Mouse (Mus musculus): ENCODE data around the gene Ankrd12. TPM values are rescaled to one million over a fixed set of nuclear protein-coding genes. Genes with fewer than 3 reads are reported as not detected.

Ankrd12 gene
- total RNA-seq (2021) = 10 to 100 TPM; 15.8 to 22.5 TPM

- intact Hi-C loops (cut with DNase I) = loop anchor here (2.0 kb wide), 1 partner anchor 24 kb away; the partner anchor contains the start of gene Ndufv2
- peak; percentile 96 for DNase-seq (ENCODE audit: low spot score)
Observed at GRCm38 (mm10) chr17:66076934-66077333, at the start of gene Ankrd12. Gene Ankrd12, minus strand, starts transcription at chr17:66077089.

- intact Hi-C loops (cut with DNase I) = no loop called here
- no peak for DNase-seq (ENCODE audit: low spot score)
Observed at GRCm38 (mm10) chr17:66125211-66125610, 48.3 kb upstream of the Ankrd12 start.

- intact Hi-C loops (cut with DNase I) = no loop called here
- DNase-seq (ENCODE audit: low spot score) = no peak
Observed at GRCm38 (mm10) chr17:66123816-66124610, 47.1 kb upstream of the Ankrd12 start.

- intact Hi-C loops (cut with DNase I) = no loop called here
- DNase-seq (ENCODE audit: low spot score) = peak; percentile 78
Observed at GRCm38 (mm10) chr17:66123066-66123815, 46.4 kb upstream of the Ankrd12 start, which contains the start of gene Ddx11. Gene Ddx11, plus strand, starts transcription at chr17:66123520.

- no peak for DNase-seq (ENCODE audit: low spot score)
- intact Hi-C loops (cut with DNase I) = no loop called here
Observed at GRCm38 (mm10) chr17:66120701-66121100, 43.8 kb upstream of the Ankrd12 start.

GRCm38 (mm10) chr17:66118991-66119390, 42.1 kb upstream of the Ankrd12 start:
- no peak for DNase-seq (ENCODE audit: low spot score)
- intact Hi-C loops (cut with DNase I) = no loop called here

- DNase-seq (ENCODE audit: low spot score) = no peak
- intact Hi-C loops (cut with DNase I) = no loop called here
Observed at GRCm38 (mm10) chr17:66112166-66112565, 35.3 kb upstream of the Ankrd12 start.

- intact Hi-C loops (cut with DNase I) = no loop called here
- peak; percentile 80 for DNase-seq (ENCODE audit: low spot score)
Observed at GRCm38 (mm10) chr17:66111402-66111959, 34.6 kb upstream of the Ankrd12 start, which contains the start of gene Washc1. Gene Washc1, plus strand, starts transcription at chr17:66111545.

GRCm38 (mm10) chr17:66110746-66111145, 33.9 kb upstream of the Ankrd12 start:
- DNase-seq (ENCODE audit: low spot score) = no peak
- intact Hi-C loops (cut with DNase I) = no loop called here

- no peak for DNase-seq (ENCODE audit: low spot score)
- intact Hi-C loops (cut with DNase I) = loop anchor here (2.0 kb wide), 1 partner anchor 243 kb away; no protein-coding TSS in a partner anchor
Observed at GRCm38 (mm10) chr17:66108198-66108597, 31.3 kb upstream of the Ankrd12 start.

DNA sequence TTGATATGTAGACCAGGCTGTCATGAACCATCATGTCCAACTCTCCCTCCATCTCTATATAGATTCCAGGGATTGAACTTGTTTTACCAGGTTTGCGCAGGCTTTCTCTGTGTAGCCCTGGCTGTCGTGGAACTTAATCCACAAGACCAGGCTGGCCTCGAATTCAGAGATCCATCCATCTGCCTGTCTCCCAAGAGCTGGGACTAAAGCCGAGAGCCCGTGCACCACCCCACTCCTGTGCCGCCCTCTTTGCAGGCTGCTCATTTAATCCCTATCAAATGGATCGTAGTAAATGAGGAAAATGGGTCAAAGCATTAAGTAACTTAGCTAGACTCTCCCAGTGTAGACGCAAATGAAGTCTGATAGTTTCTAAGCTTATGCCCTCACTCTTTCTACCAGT, 30.6 kb upstream of the Ankrd12 start:
- intact Hi-C loops (cut with DNase I) = no loop called here
- DNase-seq (ENCODE audit: low spot score) = no peak

DNA sequence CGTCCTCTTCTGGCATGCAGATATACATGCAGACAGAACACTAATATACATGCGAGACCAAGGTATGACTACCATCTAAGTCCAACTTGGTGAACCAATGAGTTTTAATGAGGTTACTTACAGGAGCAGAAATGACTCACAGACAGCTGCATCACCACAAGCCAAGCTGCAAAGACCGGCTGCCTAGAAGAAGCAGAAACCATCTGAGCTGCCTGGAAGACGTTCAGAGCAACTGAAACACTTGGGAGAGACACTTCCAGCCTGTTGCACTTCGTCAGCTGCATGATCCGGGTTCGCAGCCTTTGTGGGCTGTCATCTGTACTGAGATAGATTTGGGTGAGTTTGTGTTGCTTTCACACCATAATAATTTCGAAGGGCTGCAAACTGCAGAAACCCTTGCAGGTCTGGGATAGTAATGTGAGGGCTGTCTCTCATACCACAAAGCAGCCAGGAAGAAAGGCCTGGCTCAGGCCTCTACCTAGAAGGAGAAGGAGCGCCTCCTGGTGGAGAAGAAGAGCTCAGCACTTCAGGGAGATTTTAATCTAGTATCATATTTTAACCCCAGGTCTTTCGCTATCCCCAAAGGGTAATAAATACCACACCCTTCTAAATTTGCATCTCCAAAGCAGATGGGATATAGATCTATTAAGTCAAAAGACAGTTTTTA, 29.8 kb upstream of the Ankrd12 start:
- peak; percentile 17 for DNase-seq (ENCODE audit: low spot score)
- intact Hi-C loops (cut with DNase I) = no loop called here

GRCm38 (mm10) chr17:66104076-66104475, 27.2 kb upstream of the Ankrd12 start:
- intact Hi-C loops (cut with DNase I) = loop anchor here (5.0 kb wide), 2 partner anchors 42 to 152 kb away; partner anchors contain the start of gene Twsg1
- no peak for DNase-seq (ENCODE audit: low spot score)

DNA sequence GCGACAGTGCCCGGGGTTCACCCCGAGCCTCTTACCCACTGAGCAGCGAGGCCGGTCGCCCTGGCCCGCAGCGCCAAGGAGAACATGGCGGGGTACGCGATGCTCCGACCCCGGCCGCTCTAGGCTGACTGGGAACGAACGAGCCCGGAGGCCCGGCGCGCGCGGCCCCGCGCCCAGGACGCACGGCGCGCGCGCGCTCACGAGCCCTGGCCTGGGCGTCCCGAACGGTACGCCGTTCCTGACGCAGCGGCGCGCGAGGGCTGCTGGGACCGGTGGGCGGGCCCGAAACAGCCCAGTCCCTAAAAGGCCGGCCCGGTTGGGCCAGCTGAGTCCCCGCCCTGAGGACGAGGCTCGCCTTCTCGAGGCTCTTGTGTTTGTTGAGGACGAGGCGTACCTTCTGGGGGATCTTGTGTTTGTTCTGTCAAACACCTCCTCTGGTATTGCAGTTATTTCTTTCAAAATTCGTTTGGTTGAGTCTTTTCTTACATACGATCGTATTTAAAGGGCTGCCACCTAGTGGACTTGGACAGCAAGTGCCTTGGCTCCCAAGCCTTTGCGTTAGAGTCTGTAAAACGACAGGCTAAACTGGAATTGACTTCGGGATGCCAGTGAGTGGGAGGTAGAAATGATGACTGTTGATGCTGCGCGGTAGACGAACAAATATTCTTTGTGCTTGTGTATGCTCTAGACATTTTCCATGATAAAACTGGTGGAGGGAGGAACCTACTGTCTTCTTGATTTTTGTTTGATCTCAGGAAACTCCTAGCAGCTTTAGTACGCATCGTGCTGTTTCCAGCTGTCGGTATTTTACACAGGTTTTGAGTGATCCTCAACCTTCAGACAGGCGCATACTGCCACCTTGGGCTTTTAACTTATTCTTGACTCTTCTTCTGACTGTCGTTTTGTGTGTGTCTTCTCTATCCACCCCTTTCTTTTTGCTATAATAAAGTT, 24.8 kb upstream of the Ankrd12 start, which contains the start of gene Ndufv2:
TSS of gene Ndufv2 (minus strand) at position 180 of the 951 bp plus-strand sequence.
- intact Hi-C loops (cut with DNase I) = loop anchor here (2.0 to 5.0 kb wide), 3 partner anchors 25 to 149 kb away; partner anchors contain the start of genes Ankrd12 and Twsg1
- DNase-seq (ENCODE audit: low spot score) = peak; percentile 87

GRCm38 (mm10) chr17:66100566-66101379, 23.9 kb upstream of the Ankrd12 start:
- intact Hi-C loops (cut with DNase I) = loop anchor here (2.0 to 5.0 kb wide), 3 partner anchors 24 to 148 kb away; partner anchors contain the start of genes Ankrd12 and Twsg1
- no peak for DNase-seq (ENCODE audit: low spot score)

- intact Hi-C loops (cut with DNase I) = no loop called here
- no peak for DNase-seq (ENCODE audit: low spot score)
Observed at GRCm38 (mm10) chr17:66092664-66093063, 15.8 kb upstream of the Ankrd12 start.

DNA sequence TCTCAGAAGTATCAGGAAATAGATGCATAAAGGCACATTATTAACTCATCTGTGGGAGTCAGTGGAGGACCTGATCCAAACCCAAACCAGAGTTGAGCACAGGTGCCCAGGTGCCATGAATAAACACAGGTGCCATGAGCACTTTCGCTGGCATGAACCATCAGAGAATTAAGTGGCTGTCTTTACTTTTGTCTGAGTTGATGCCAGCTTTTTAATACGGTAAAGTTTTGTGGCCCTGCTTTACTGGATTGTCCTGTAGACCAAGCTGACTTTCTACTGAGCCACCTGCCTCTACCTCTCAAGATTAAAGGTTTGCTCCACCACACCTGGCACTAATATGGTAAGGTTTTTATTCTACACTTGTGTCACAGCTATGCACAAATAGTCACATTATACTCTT, 15.2 kb upstream of the Ankrd12 start:
- intact Hi-C loops (cut with DNase I) = no loop called here
- no peak for DNase-seq (ENCODE audit: low spot score)

- no peak for DNase-seq (ENCODE audit: low spot score)
- intact Hi-C loops (cut with DNase I) = no loop called here
Observed at GRCm38 (mm10) chr17:66091392-66091791, 14.5 kb upstream of the Ankrd12 start.

Data from heart, postnatal 25 days (tissue).